Mouse (Mus musculus) heart, adult 2 months (tissue): ENCODE data around the gene Scfd2.

Experiments
- CTCF ChIP-seq: fragments of 200-600 bp; IDR thresholded peaks from 2 replicates; pipeline ENCODE4 v1.8.1; 2022; ENCODE audit warnings: antibody characterized with exemption, mild to moderate bottlenecking, moderate library complexity
- EP300 ChIP-seq: fragments of 200-500 bp; IDR thresholded peaks from 2 replicates; pipeline ENCODE4 v1.6.1; 2011; ENCODE audit warnings: low read depth, low read length, control low read depth; ENCODE audit not compliant: insufficient read depth
- POLR2A ChIP-seq: fragments of 200-500 bp; IDR thresholded peaks from 2 replicates; pipeline ENCODE4 v1.6.1; 2011; ENCODE audit warnings: mild to moderate bottlenecking, low read depth, low read length, control low read depth; ENCODE audit not compliant: insufficient read depth

DNA sequence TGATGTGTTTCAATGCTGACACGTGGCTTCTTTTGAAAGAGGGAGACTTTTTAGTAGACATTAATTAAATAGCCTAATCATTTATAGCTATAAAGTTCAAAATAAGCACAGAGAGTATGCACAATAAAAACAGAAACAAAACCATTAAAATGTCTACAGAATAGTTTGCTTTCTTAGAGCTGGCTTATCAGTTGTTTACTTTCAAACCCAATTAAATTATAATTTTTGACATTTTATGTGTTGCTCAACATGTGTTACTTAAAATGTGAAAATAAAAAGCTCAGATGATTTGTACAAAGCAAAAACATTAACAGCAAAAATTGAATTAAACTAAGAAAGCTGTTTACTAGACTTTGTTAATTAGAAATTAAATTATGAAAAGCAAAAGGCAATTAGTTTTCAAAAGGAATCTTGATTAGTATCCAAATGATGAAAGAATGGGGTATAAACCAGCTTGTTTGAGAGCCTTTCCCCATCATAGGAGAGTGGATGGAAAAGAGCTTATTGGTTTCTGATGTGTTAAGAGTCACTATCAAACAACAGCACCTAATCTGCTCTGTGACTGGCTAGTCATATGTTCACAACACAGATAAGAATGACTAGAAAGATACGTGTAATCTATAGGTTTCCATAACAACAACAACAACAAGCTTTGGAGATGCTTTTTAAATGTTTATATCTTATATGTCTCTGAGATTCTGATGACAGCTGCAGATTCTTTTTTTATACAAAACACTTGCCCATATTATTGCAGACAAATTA is 176.0 kb downstream of the Scfd2 start:
- no peak for TF ChIP-seq CTCF
- no peak for TF ChIP-seq POLR2A
- no peak for TF ChIP-seq EP300
